In genomic region chr2:101266685-101267374, GRCm38 (mm10) we compare ENCODE assay signal across 24 mouse cellular contexts.
"Had no signal": no experiment of that assay in that cellular context is flagged by ENCODE, and none has a peak within 500 bp of the region (broad histone marks: within the 10 kb centered on the region; RNA-seq: fewer than 3 reads in every experiment).

No protein-coding gene starts in this region.

- H3K27me3 ChIP-seq: heart, embryonic 13.5 days; heart, embryonic 15.5 days; limb, embryonic 13.5 days; limb, embryonic 15.5 days; liver, embryonic 12.5 days had no signal

- H3K4me2 ChIP-seq: heart, embryonic 11.5 days; heart, embryonic 13.5 days; heart, embryonic 15.5 days; hindbrain, embryonic 14.5 days; limb, embryonic 13.5 days; limb, embryonic 15.5 days; liver, embryonic 12.5 days had no signal

- H3K4me3 ChIP-seq: heart, adult 2 months; heart, embryonic 13.5 days; heart, embryonic 15.5 days; limb, embryonic 13.5 days; limb, embryonic 15.5 days; liver, embryonic 12.5 days had no signal

- ATAC-seq: hindbrain, embryonic 16.5 days; inflammation-experienced regulatory T-cells, adult 6 months; liver, embryonic 12.5 days had no signal

- H3K9me3 ChIP-seq: heart, embryonic 13.5 days; heart, embryonic 15.5 days; limb, embryonic 13.5 days; limb, embryonic 15.5 days; liver, embryonic 12.5 days had no signal

- H3K4me1 ChIP-seq: heart, embryonic 15.5 days; limb, embryonic 13.5 days; limb, embryonic 15.5 days had no signal

- H3K27ac ChIP-seq: heart, adult 2 months; heart, embryonic 13.5 days; heart, embryonic 15.5 days; hindbrain, embryonic 14.5 days; limb, embryonic 13.5 days; limb, embryonic 15.5 days; liver, embryonic 12.5 days; liver, embryonic 14.5 days had no signal

- H3K9ac ChIP-seq: heart, embryonic 13.5 days; heart, embryonic 15.5 days; hindbrain, embryonic 14.5 days; limb, embryonic 13.5 days; limb, embryonic 15.5 days; liver, embryonic 12.5 days; liver, embryonic 14.5 days had no signal

- H3K36me3 ChIP-seq: heart, embryonic 13.5 days; heart, embryonic 15.5 days; limb, embryonic 13.5 days; limb, embryonic 15.5 days; liver, embryonic 12.5 days had no signal

- DNase-seq: gastrocnemius, postnatal 14 days; gastrocnemius, postnatal 36 days; heart, adult 11 months; heart, adult 2 months; heart, postnatal 14 days; heart, postnatal 36 days; kidney, adult 18-20 months; kidney, adult 8-10 months; kidney, postnatal 10 days; kidney, postnatal 25 days; kidney, postnatal 4 days; layer of hippocampus, adult 9-11 months; layer of hippocampus, postnatal 36 days; left cerebral cortex, postnatal 4 days had no signal
